11 mouse cellular contexts compared by ENCODE assay signal in genomic region chr4:154594761-154595556, GRCm38 (mm10). TPM values are rescaled to one million over a fixed set of nuclear protein-coding genes. Genes with fewer than 3 reads are reported as not detected.
DNase-seq lines count a peak whose midpoint lies in the region; ATAC-seq and TF ChIP-seq lines count a peak whose summit lies in the region.
"Had no signal": no experiment of that assay in that cellular context is flagged by ENCODE, and none has a peak within 500 bp of the region (broad histone marks: within the 10 kb centered on the region; RNA-seq: fewer than 3 reads in every experiment).

No protein-coding gene starts in this region.

- no peaks in the 10 kb centered on the region for H3K9me3 ChIP-seq in embryonic facial prominence, embryonic 13.5 days
- H3K9me3 ChIP-seq in hindbrain, postnatal 0 days (ENCODE audit: low read length) = no peaks in the 10 kb centered on the region

- H3K9ac ChIP-seq in embryonic facial prominence, embryonic 13.5 days = peak overlapping the region; percentile 46; the same call in 1 of the 2 replicates
- no peak overlapping the region for H3K9ac ChIP-seq in hindbrain, postnatal 0 days (replicated peaks; ENCODE audit: low read length)

- H3K4me3 ChIP-seq in layer of hippocampus, adult 2 months = no peak overlapping the region
- H3K4me3 ChIP-seq in embryonic facial prominence, embryonic 13.5 days = no peak overlapping the region
- no peak overlapping the region for H3K4me3 ChIP-seq in hindbrain, postnatal 0 days (ENCODE audit: low read length)
- H3K4me3 ChIP-seq: myocyte had no signal

- WGBS in embryonic facial prominence, embryonic 13.5 days = 16% methylated on average over 21 of the region's 21 CpGs
- WGBS in hindbrain, postnatal 0 days = 18% methylated on average over 21 of the region's 21 CpGs

- ATAC-seq in embryonic facial prominence, embryonic 13.5 days (ENCODE audit: insufficient number of reproducible peaks, insufficient read depth, low FRiP score, low TSS enrichment, low read depth) = peak; percentile 18; the same call in 1 of the 2 replicates
- peak; percentile 39; the same call in 1 of the 2 replicates for ATAC-seq in hindbrain, postnatal 0 days

- H3K4me1 ChIP-seq in embryonic facial prominence, embryonic 13.5 days = peaks cover 75% of the 10 kb centered on the region
- peaks cover 13% of the 10 kb centered on the region for H3K4me1 ChIP-seq in hindbrain, postnatal 0 days (ENCODE audit: insufficient read depth, low read length)

- no peak for DNase-seq in layer of hippocampus, adult 2 months (ENCODE audit: low spot score in 2 of 2)
- DNase-seq in layer of hippocampus, postnatal 10 days (ENCODE audit: low spot score in 2 of 2) = no peak
- peak; percentile 27 for DNase-seq in hindbrain, postnatal 0 days (ENCODE audit: low spot score)
- peak; percentile 31 for DNase-seq in retina, postnatal 1 day
- DNase-seq in ovary, postnatal 10 days (ENCODE audit: low spot score) = no peak
- DNase-seq in left cerebral cortex, postnatal 36 days (ENCODE audit: low spot score in 2 of 2) = no peak
- no peak for DNase-seq in urinary bladder, adult 2 months (ENCODE audit: low spot score)
- DNase-seq: liver had no signal

- peaks cover 36% of the 10 kb centered on the region for H3K27me3 ChIP-seq in embryonic facial prominence, embryonic 13.5 days
- H3K27me3 ChIP-seq in hindbrain, postnatal 0 days (ENCODE audit: insufficient read depth, low read length) = peaks cover 6% of the 10 kb centered on the region; the same call in 1 of the 2 replicates

- intact Hi-C loops in left cerebral cortex, postnatal 36 days (cut with DNase I) = no loop called here

- H3K36me3 ChIP-seq in embryonic facial prominence, embryonic 13.5 days = no peaks in the 10 kb centered on the region
- H3K36me3 ChIP-seq in hindbrain, postnatal 0 days (ENCODE audit: insufficient read depth, low read length) = no peaks in the 10 kb centered on the region

- peak overlapping the region; percentile 64 for H3K27ac ChIP-seq in layer of hippocampus, adult 2 months
- H3K27ac ChIP-seq in embryonic facial prominence, embryonic 13.5 days = peak overlapping the region; percentile 62; the same call in 1 of the 2 replicates
- H3K27ac ChIP-seq in hindbrain, postnatal 0 days = peak overlapping the region; percentile 54; the same call in 1 of the 2 replicates

- no peak for TF ChIP-seq CTCF in layer of hippocampus, adult 2 months (conservative IDR thresholded peaks at IDR 0.05)
- no peak for TF ChIP-seq CTCF in hindbrain, postnatal 0 days (IDR thresholded peaks at IDR 0.05; ENCODE audit: low read depth)

- H3K4me2 ChIP-seq in embryonic facial prominence, embryonic 13.5 days = peak overlapping the region; percentile 26
- no peak overlapping the region for H3K4me2 ChIP-seq in hindbrain, postnatal 0 days (ENCODE audit: low read depth, low read length)

RNA-seq across cellular contexts. Expression of gene Prdm16, which starts 41.7 kb away (rescaled TPM):
- total RNA-seq in layer of hippocampus, adult 2 months (2021) = 10 to 100 TPM; 10.8 to 11.5 TPM
- total RNA-seq in layer of hippocampus, postnatal 10 days (2021) = 10 to 100 TPM in 1 of 2 experiments, 1 to 10 TPM in 1; 9.8 to 13.5 TPM
- 39.0 and 46.0 TPM in 2 replicates for polyA plus RNA-seq in embryonic facial prominence, embryonic 13.5 days (2015; fragmentation: Nextera tagmentation; extraction: Ambion mirVana)
- 5.3 and 5.8 TPM in 2 replicates for total RNA-seq in hindbrain, postnatal 0 days (2014; rRNA removed)
- polyA plus RNA-seq in hindbrain, postnatal 0 days (2015; fragmentation: Nextera tagmentation; extraction: Ambion mirVana) = 10.3 and 10.5 TPM in 2 replicates
- 1 to 10 TPM; 7.2 to 9.7 TPM for total RNA-seq in left cerebral cortex, postnatal 36 days (2021)
- 6.2 and 6.4 TPM in 2 replicates for polyA plus RNA-seq in urinary bladder, adult 2 months (2012; rRNA removed)
- total RNA-seq: MEL had no signal
- polyA plus RNA-seq: myocyte had no signal

Comparison
In these comparisons a context has a peak if more than half of its experiments do, and no peak if none do; other contexts are left out.
1. DNase-seq: peak in hindbrain, postnatal 0 days (single experiment) and retina, postnatal 1 day (single experiment); none in layer of hippocampus, adult 2 months (0 of 2), layer of hippocampus, postnatal 10 days (0 of 2), ovary, postnatal 10 days (single experiment), left cerebral cortex, postnatal 36 days (0 of 2) and urinary bladder, adult 2 months (single experiment).
2. Peak in every context shown above with its lines, with median percentiles within 50 percentile points of each other: H3K27ac ChIP-seq.